Mouse (Mus musculus) heart, postnatal 4 days (tissue): Measurements from ENCODE around the gene Trpm3. TPM values are rescaled to one million over a fixed set of nuclear protein-coding genes. Genes with fewer than 3 reads are reported as not detected.

Source experiments
- DNase-seq: peaks from one replicate; pipeline ENCODE4 v3.0.0; 2021
- total RNA-seq, 2 experiments: library from RNA; stranded (reverse); gene quantifications; 2 replicates each; pipeline ENCODE4 v1.2.3; 2021

Trpm3 gene
- total RNA-seq, 2 experiments from 2014 or later: 1.3 to 1.4 TPM

DNA sequence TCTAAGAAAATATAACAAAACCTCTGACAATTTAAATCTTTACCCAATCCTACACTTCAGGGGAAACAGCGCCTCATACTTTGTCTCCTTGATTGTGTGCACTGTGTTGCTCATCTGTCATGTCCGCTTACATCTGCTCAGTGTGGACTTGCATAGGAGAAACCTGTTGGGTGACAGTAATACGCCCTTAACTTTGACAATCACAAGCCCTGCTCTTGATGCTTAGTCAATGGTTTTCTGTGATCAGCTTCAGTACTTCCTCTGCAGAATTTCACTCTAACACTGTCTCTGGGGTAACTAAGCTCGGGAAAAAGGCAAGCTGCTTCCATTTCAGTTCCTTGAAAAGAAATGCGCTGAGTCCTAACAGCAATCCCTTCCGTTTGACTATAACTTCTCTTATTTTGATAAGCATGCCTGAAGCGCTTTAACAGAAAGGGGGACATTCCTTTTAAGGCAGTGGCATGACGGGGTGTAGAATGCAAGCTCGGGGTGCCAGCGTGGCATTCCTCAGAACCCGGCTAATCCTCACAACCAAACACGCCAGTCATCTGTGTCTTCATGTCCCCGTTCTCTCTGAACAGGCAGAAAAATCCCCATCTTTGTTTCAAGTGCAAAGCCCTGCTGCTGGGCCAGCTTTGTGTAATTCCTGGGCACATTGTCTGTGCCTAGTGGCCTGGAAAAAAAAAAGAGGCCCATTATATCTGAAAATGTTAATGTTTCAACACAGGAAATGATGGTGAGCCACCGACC lies 517.8 kb downstream of the Trpm3 start:
- no peak for DNase-seq

GRCm38 (mm10) chr19:22657251-22657650 lies 518.4 kb downstream of the Trpm3 start:
- DNase-seq: no peak

DNA sequence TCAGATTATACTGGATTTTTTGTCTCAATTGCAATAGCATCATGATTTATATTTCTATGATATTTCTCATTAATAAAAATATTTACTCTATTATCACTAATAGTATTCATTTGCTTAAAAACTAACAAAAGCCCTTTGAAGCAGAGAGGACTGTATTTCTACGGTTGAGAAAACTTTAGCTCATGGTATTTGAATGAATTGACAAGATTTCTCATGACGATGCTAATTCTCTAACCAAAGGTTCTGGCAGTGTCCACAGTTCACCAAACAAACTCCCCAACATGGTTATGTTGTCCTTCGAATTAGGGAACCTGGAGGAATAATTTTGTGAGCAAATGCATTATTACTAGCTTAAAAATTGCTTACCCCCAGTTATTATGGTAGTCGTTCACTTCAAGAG lies 526.6 kb downstream of the Trpm3 start:
- DNase-seq: no peak

- DNase-seq: no peak
These were observed 531.4 kb downstream of the Trpm3 start for GRCm38 (mm10) chr19:22670222-22670621.

GRCm38 (mm10) chr19:22672892-22673291 lies 534.0 kb downstream of the Trpm3 start:
- no peak for DNase-seq

DNA sequence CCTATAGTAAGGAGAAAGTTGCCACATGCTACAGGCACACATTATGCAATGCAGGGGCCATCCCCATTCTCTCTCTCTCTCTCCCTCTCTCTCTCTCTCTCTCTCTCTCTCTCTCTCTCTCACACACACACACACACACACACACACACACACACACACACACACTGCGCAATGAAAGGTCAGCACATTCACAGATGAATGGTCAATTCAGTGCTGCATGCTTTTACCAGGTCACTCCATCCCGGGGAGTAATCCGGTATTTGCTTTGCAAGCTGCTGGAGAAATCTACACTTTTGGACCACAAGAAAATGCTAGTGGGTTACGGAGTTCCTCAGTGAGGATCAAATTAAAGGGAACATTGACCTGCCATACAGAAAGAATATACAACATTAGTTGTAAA lies 537.4 kb downstream of the Trpm3 start:
- no peak for DNase-seq

DNA sequence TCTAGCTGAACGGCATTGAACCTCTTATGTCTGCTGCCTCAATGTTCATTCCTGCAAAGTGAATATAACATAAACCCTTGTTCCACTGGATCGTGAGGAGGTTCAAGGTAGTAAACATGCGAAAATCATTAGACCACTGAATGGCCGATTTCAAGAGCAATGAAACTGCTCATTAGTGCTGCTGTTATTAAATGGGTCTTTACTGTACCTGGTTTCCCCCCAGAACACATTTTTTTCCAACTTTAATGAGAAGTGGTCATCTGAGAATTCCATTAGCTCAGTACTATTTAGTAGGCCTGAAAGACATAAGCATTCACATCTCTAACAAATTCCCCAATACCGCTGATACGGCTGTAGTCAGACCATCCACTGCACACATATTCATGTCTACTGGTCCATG lies 543.4 kb downstream of the Trpm3 start:
- DNase-seq: no peak

- DNase-seq: no peak
These were observed 553.1 kb downstream of the Trpm3 start for GRCm38 (mm10) chr19:22691995-22692394.

DNA sequence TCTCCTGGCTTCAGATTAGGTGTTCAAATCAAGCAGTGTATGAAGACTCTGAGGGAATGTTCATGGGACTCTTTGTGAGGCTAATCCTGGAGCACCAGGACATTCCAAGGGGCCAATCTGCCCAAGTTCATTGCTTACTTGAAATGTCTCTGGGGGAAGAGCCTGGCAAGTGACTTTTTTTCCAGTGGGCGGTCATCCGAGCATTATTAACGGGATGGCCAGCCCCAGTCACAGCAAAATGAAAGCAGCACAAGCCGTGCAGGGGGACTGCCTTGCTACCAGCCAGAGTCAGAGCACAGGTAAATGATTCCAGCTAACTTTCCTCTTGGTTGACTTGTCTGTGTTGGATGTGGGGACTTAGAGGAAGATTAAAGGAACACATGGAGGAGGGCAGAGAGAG lies 553.7 kb downstream of the Trpm3 start:
- DNase-seq: no peak

DNA sequence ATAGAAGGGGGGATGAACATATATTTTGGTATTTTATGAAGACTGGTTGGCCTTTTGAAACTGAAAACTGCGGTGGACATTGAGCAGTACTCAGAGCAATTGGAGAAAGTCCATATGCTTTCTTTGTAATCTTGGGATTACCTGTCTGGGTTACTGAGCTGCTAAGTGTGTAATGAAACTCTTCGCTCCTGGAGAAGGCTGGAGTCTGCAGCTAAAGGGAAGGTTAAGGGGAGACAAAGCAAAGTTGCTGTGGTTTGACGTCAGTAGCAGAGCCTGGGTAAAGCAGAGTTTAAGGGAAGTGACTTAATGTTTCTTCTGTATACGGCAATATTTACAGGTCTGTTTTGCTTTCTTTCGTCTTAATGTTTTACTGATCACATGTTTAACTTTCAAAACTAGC lies 554.1 kb downstream of the Trpm3 start:
- no peak for DNase-seq

DNA sequence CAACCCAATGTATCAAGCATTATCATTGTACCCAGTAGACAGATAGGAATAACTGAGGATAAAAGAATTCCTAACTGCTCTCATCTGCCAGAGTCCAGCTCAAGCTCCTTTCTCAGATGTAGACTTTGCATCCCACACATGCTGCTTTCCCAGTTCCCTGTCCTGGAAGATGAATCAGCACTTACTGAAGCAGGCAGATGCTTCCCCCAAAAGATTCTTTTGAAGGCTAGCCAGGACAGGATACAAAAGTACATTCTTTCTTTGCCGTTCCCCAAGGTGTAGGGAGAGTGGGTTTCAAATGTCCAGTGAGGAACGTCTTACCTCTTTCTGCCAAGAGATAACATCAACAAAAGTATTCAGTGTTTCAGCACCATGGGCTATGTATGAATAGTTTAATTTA lies 556.6 kb downstream of the Trpm3 start:
- DNase-seq: no peak

- DNase-seq: no peak
These were observed 559.9 kb downstream of the Trpm3 start for GRCm38 (mm10) chr19:22698737-22699136.

GRCm38 (mm10) chr19:22700871-22701651 lies 562.2 kb downstream of the Trpm3 start:
- no peak for DNase-seq

- DNase-seq: no peak
These were observed 565.0 kb downstream of the Trpm3 start for GRCm38 (mm10) chr19:22703876-22704275.

DNA sequence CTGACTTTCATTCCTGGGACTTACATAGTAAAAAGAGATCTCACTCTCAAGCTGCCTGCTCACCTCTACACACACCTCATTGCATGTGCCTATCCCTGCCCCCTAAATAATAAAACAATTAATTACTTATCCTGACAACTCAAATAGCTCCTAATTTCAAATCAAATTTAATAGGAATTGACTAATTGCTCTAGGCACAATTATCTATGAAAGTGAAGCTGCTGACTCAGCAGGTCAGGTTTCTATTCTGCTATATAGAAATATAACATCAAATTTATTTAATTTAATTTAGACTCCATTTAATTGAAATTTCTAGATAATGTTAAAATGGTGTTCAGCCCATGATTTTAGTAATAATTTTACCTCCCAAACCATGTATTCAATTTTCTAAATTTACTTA lies 566.6 kb downstream of the Trpm3 start:
- no peak for DNase-seq

DNA sequence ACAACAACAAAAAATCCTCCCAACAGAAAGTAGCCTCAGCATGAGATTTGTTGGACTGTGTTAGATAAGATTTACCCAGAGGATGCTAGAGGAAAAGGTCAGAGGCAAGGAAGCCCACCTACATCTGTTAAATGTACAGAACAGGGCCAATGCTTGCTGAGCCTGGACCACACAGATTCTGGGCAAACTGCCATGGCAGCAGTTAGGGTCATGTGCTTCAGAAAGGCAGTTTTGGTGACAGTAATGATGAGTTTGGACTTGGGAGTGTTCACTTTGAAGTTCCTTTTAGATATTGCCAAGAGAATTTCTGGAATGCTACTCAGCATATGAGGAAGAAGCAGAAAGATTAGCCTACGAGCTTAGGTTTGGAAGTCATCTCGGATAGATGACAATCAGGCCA lies 580.2 kb downstream of the Trpm3 start:
- no peak for DNase-seq

DNA sequence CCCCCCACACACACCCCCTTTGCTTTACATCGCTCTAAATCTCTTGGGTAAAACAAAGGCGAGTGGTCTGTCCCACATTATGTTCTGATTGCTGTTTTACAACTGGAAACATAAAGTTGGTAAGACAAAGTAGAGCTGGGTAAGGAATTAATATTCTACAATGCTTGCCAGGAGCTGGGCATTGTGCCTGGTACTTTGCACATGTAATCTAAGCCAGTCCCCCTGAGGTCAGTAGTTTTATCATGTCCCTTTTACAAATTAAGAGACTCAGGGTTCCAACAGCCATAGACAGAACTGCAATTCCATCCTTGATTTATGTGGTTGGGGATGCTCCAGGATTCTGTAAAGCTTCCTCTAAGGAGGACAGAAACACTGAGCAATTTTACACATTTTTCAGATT lies 591.0 kb downstream of the Trpm3 start:
- DNase-seq: no peak

- no peak for DNase-seq
These were observed 592.1 kb downstream of the Trpm3 start for GRCm38 (mm10) chr19:22730971-22731370.

- DNase-seq: no peak
These were observed 598.0 kb downstream of the Trpm3 start for GRCm38 (mm10) chr19:22736870-22737269.

- DNase-seq: no peak
These were observed 600.4 kb downstream of the Trpm3 start for GRCm38 (mm10) chr19:22739240-22739639.

- peak; percentile 16 for DNase-seq
These were observed 614.5 kb downstream of the Trpm3 start for GRCm38 (mm10) chr19:22753311-22753809.

DNA sequence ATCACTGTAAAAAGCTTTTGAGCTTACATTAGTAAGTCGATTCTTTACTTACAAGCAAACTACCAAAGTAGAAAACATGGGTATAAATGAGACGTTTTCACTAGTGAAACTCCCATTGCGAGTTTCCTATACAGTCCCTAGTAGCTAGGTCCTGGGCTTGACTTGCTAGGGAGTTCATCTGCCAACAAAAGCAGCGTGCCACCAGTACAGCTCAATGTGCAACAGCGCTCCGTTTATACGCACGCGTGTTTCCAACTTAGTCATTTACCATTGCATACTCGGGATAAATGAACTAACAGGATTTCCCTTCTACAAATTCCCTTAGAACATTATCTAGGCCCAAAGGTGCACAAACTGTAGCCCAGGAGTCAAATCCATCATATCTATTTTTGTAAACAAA lies 615.2 kb downstream of the Trpm3 start:
- DNase-seq: no peak

DNA sequence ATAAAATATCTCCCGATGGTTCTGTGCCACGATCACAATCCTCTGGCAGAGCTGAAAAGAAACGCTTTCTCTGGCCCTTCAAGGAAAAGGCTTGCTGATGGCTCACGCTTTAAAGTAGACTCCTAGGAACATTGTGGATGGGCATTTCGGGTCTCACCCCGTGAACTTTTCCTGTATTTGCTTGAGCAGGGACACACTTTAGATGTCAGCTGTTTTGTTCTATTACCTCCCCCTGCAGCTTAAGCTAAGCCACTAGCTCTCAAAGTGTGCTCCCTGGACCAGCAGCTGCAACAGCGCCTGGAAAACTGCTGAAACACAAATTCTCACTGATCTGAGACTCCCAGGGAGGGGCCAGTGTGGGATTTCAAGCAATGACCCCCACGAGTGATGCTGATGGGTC lies 615.7 kb downstream of the Trpm3 start:
- DNase-seq: no peak

GRCm38 (mm10) chr19:22758496-22758895 lies 619.6 kb downstream of the Trpm3 start:
- DNase-seq: no peak
